Mouse (Mus musculus): ENCODE measurements around the gene Ppp2r3a. TPM values are rescaled to one million over a fixed set of nuclear protein-coding genes. Genes with fewer than 3 reads are reported as not detected.

Ppp2r3a gene
- polyA plus RNA-seq, 1 experiment from 2014 or later = 33.9 TPM

GRCm38 (mm10) chr9:101100163-101100562, 151.4 kb downstream of the Ppp2r3a start:
- no peaks in the 10 kb centered on the region for H3K27me3 ChIP-seq (ENCODE audit: control insufficient read depth, insufficient read depth, low read length)
- H3K4me1 ChIP-seq (replicated peaks; ENCODE audit: control insufficient read depth, insufficient read depth, low read length) = no peaks in the 10 kb centered on the region
- peaks cover 31% of the 10 kb centered on the region for H3K36me3 ChIP-seq (replicated peaks; ENCODE audit: control insufficient read depth, insufficient read depth)
- H3K27ac ChIP-seq = no peak overlapping the region
- H3K4me3 ChIP-seq (replicated peaks; ENCODE audit: low read length) = no peak overlapping the region
- no peak overlapping the region for H3K9ac ChIP-seq
- H3K4me2 ChIP-seq (replicated peaks) = no peak overlapping the region
- DNase-seq (ENCODE audit: low spot score) (no peak), ATAC-seq (ENCODE audit: low FRiP score) (no peak)
- H3K9me3 ChIP-seq (ENCODE audit: control insufficient read depth, low read length) = peaks cover 5% of the 10 kb centered on the region
- WGBS = 92% methylated on average over 3 of the region's 3 CpGs

- H3K27me3 ChIP-seq (ENCODE audit: control insufficient read depth, insufficient read depth, low read length) = no peaks in the 10 kb centered on the region
- WGBS = 90% methylated on average over 6 of the region's 6 CpGs
- DNase-seq (ENCODE audit: low spot score) (no peak), ATAC-seq (ENCODE audit: low FRiP score) (no peak)
- H3K36me3 ChIP-seq (replicated peaks; ENCODE audit: control insufficient read depth, insufficient read depth) = peaks cover 25% of the 10 kb centered on the region
- H3K27ac ChIP-seq = no peak overlapping the region
- H3K4me3 ChIP-seq (replicated peaks; ENCODE audit: low read length) = no peak overlapping the region
- no peaks in the 10 kb centered on the region for H3K4me1 ChIP-seq (replicated peaks; ENCODE audit: control insufficient read depth, insufficient read depth, low read length)
- H3K9me3 ChIP-seq (ENCODE audit: control insufficient read depth, low read length) = peaks cover 5% of the 10 kb centered on the region
- H3K9ac ChIP-seq = no peak overlapping the region
- no peak overlapping the region for H3K4me2 ChIP-seq (replicated peaks)
These were observed 152.2 kb downstream of the Ppp2r3a start for GRCm38 (mm10) chr9:101099445-101099844.

GRCm38 (mm10) chr9:101097542-101097941, 154.1 kb downstream of the Ppp2r3a start:
- DNase-seq (ENCODE audit: low spot score) (no peak), ATAC-seq (ENCODE audit: low FRiP score) (no peak; the same call in 1 of the 2 replicates)
- Histone ChIP-seq H3K4me2 (replicated peaks) (no peak overlapping the region), H3K4me1 (replicated peaks; ENCODE audit: control insufficient read depth, insufficient read depth, low read length) (no peaks in the 10 kb centered on the region), H3K9me3 (ENCODE audit: control insufficient read depth, low read length) (peaks cover 5% of the 10 kb centered on the region), H3K36me3 (replicated peaks; ENCODE audit: control insufficient read depth, insufficient read depth) (peaks cover 20% of the 10 kb centered on the region), H3K27ac (no peak overlapping the region), H3K4me3 (replicated peaks; ENCODE audit: low read length) (no peak overlapping the region), H3K9ac (no peak overlapping the region), H3K27me3 (ENCODE audit: control insufficient read depth, insufficient read depth, low read length) (no peaks in the 10 kb centered on the region)
- 83% methylated on average over 1 of the region's 1 CpGs for WGBS

- Histone ChIP-seq H3K4me2 (replicated peaks) (no peak overlapping the region), H3K27ac (no peak overlapping the region), H3K9ac (no peak overlapping the region), H3K4me1 (replicated peaks; ENCODE audit: control insufficient read depth, insufficient read depth, low read length) (no peaks in the 10 kb centered on the region), H3K36me3 (replicated peaks; ENCODE audit: control insufficient read depth, insufficient read depth) (peaks cover 10% of the 10 kb centered on the region), H3K27me3 (ENCODE audit: control insufficient read depth, insufficient read depth, low read length) (no peaks in the 10 kb centered on the region), H3K9me3 (ENCODE audit: control insufficient read depth, low read length) (peaks cover 5% of the 10 kb centered on the region), H3K4me3 (replicated peaks; ENCODE audit: low read length) (no peak overlapping the region)
- 96% methylated on average over 3 of the region's 3 CpGs for WGBS
- no peak for ATAC-seq (ENCODE audit: low FRiP score)
- no peak for DNase-seq (ENCODE audit: low spot score)
These were observed 155.1 kb downstream of the Ppp2r3a start for GRCm38 (mm10) chr9:101096461-101096860.

- DNase-seq (ENCODE audit: low spot score) (no peak), ATAC-seq (ENCODE audit: low FRiP score) (no peak)
- Histone ChIP-seq H3K27ac (no peak overlapping the region), H3K36me3 (replicated peaks; ENCODE audit: control insufficient read depth, insufficient read depth) (no peaks in the 10 kb centered on the region; the same call in 1 of the 2 replicates), H3K4me3 (replicated peaks; ENCODE audit: low read length) (no peak overlapping the region), H3K4me2 (replicated peaks) (no peak overlapping the region), H3K9ac (no peak overlapping the region), H3K27me3 (ENCODE audit: control insufficient read depth, insufficient read depth, low read length) (no peaks in the 10 kb centered on the region), H3K9me3 (ENCODE audit: control insufficient read depth, low read length) (peaks cover 5% of the 10 kb centered on the region), H3K4me1 (replicated peaks; ENCODE audit: control insufficient read depth, insufficient read depth, low read length) (no peaks in the 10 kb centered on the region)
- 97% methylated on average over 4 of the region's 4 CpGs for WGBS
These were observed 156.2 kb downstream of the Ppp2r3a start for GRCm38 (mm10) chr9:101095425-101095824.

GRCm38 (mm10) chr9:101083728-101084127, 167.9 kb downstream of the Ppp2r3a start:
- H3K4me2 ChIP-seq (replicated peaks) = no peak overlapping the region
- H3K27ac ChIP-seq = no peak overlapping the region
- H3K4me3 ChIP-seq (replicated peaks; ENCODE audit: low read length) = no peak overlapping the region
- peaks cover 18% of the 10 kb centered on the region for H3K4me1 ChIP-seq (replicated peaks; ENCODE audit: control insufficient read depth, insufficient read depth, low read length)
- no peak for DNase-seq (ENCODE audit: low spot score)
- no peak overlapping the region for H3K9ac ChIP-seq
- no peaks in the 10 kb centered on the region for H3K9me3 ChIP-seq (ENCODE audit: control insufficient read depth, low read length)
- no peaks in the 10 kb centered on the region for H3K27me3 ChIP-seq (ENCODE audit: control insufficient read depth, insufficient read depth, low read length)
- H3K36me3 ChIP-seq (replicated peaks; ENCODE audit: control insufficient read depth, insufficient read depth) = no peaks in the 10 kb centered on the region
- 92% methylated on average over 3 of the region's 3 CpGs for WGBS
- no peak for ATAC-seq (ENCODE audit: low FRiP score)

GRCm38 (mm10) chr9:101080046-101080685, 171.4 kb downstream of the Ppp2r3a start:
- Histone ChIP-seq H3K9ac (no peak overlapping the region), H3K4me3 (replicated peaks; ENCODE audit: low read length) (no peak overlapping the region), H3K27ac (no peak overlapping the region), H3K9me3 (ENCODE audit: control insufficient read depth, low read length) (no peaks in the 10 kb centered on the region), H3K4me2 (replicated peaks) (peak overlapping the region; percentile 96; the same call in 1 of the 2 replicates), H3K4me1 (replicated peaks; ENCODE audit: control insufficient read depth, insufficient read depth, low read length) (peaks cover 33% of the 10 kb centered on the region), H3K27me3 (ENCODE audit: control insufficient read depth, insufficient read depth, low read length) (no peaks in the 10 kb centered on the region), H3K36me3 (replicated peaks; ENCODE audit: control insufficient read depth, insufficient read depth) (no peaks in the 10 kb centered on the region)
- no peak for DNase-seq (ENCODE audit: low spot score)
- 64% methylated on average over 3 of the region's 3 CpGs for WGBS
- ATAC-seq (ENCODE audit: low FRiP score) = no peak

- WGBS = 43% methylated on average over 4 of the region's 4 CpGs
- ATAC-seq (ENCODE audit: low FRiP score) = no peak
- H3K27ac ChIP-seq = no peak overlapping the region
- H3K9ac ChIP-seq = no peak overlapping the region
- no peaks in the 10 kb centered on the region for H3K9me3 ChIP-seq (ENCODE audit: control insufficient read depth, low read length)
- peaks cover 33% of the 10 kb centered on the region for H3K4me1 ChIP-seq (replicated peaks; ENCODE audit: control insufficient read depth, insufficient read depth, low read length)
- H3K36me3 ChIP-seq (replicated peaks; ENCODE audit: control insufficient read depth, insufficient read depth) = no peaks in the 10 kb centered on the region
- H3K4me2 ChIP-seq (replicated peaks) = peak overlapping the region; percentile 96
- no peak for DNase-seq (ENCODE audit: low spot score)
- H3K27me3 ChIP-seq (ENCODE audit: control insufficient read depth, insufficient read depth, low read length) = no peaks in the 10 kb centered on the region
- H3K4me3 ChIP-seq (replicated peaks; ENCODE audit: low read length) = peak overlapping the region; percentile 95
These were observed 173.0 kb downstream of the Ppp2r3a start for GRCm38 (mm10) chr9:101078579-101078978.

GRCm38 (mm10) chr9:101077486-101077885, 174.1 kb downstream of the Ppp2r3a start:
- Histone ChIP-seq H3K9me3 (ENCODE audit: control insufficient read depth, low read length) (no peaks in the 10 kb centered on the region), H3K36me3 (replicated peaks; ENCODE audit: control insufficient read depth, insufficient read depth) (no peaks in the 10 kb centered on the region), H3K4me1 (replicated peaks; ENCODE audit: control insufficient read depth, insufficient read depth, low read length) (peaks cover 33% of the 10 kb centered on the region), H3K27me3 (ENCODE audit: control insufficient read depth, insufficient read depth, low read length) (no peaks in the 10 kb centered on the region), H3K4me2 (replicated peaks) (peak overlapping the region; percentile 96), H3K27ac (no peak overlapping the region), H3K9ac (peak overlapping the region; percentile 99), H3K4me3 (replicated peaks; ENCODE audit: low read length) (peak overlapping the region; percentile 95)
- ATAC-seq (ENCODE audit: low FRiP score) (no peak), DNase-seq (ENCODE audit: low spot score) (no peak)

All from hindbrain, embryonic 14.5 days (tissue).